Mouse (Mus musculus) embryonic fibroblast, embryonic 13.5 days (primary cell): ENCODE data around the gene Erc2.

Source experiments
- CTCF ChIP-seq: IDR thresholded peaks from 2 replicates; pipeline ENCODE4 v1.5.1; 2011; ENCODE audit warnings: mild to moderate bottlenecking, control low read depth, low read length, moderate library complexity, borderline replicate concordance; ENCODE audit not compliant: insufficient read depth
- POLR2A ChIP-seq: IDR thresholded peaks from 2 replicates; pipeline ENCODE4 v1.6.1; 2011; ENCODE audit warnings: low read depth, mild to moderate bottlenecking, control low read depth, low read length, moderate library complexity

DNA sequence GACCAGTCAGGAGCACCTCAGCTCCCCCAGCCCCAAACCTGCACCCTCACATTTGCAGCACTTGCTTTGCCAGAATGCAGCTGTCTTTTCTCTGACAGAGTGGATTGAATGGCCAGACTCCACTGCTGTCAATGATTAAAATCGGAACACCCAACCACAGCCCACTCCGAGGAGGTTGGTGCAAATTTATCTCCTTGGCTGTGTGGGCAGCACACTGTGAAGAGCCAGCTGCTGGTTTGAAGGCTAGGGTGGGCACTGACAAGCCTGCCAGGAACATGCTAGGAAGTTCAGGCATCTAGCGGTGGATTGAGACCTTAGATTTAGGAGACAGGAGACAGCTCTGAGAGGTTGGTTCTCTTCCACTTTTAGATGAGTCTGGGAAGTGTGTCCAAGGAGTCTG is 14.8 kb upstream of the Erc2 start:
- TF ChIP-seq CTCF = no peak
- no peak for TF ChIP-seq POLR2A
